Mouse (Mus musculus): ENCODE results near the gene Slc22a6. TPM values are rescaled to one million over a fixed set of nuclear protein-coding genes. Genes with fewer than 3 reads are reported as not detected.

Slc22a6 gene
- total RNA-seq, 1 experiment: not detected

DNA sequence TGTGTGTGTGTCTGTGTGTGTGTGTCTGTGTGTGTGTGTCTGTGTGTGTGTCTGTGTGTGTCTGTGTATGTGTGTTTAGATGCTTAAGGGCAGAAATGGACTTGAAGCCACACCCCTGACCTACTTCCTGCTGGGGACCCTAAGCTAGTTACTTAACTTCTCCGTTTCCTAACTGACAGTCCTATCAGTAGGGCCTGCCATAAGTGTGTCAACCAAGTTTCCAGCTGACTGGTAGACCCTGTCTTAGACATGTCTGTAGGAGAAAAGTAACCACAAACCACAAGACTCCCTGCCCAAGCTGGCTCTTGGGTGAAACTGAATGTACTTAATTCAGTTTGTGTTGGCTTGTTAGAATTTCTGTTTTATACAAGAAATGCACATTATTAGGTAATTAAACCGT lies 25.7 kb upstream of the Slc22a6 start:
- H3K9ac ChIP-seq (ENCODE audit: insufficient read depth, low read depth, low read length, poor library complexity, severe bottlenecking): no peak overlapping the region
- in situ Hi-C loops (cut with MboI; ENCODE audit: low sequenced_read_pairs in 2 of 2, unreplicated experiment in 2 of 2): no loop called here
- no peak for DNase-seq (ENCODE audit: low read depth, low spot score)
- H3K36me3 ChIP-seq (ENCODE audit: control insufficient read depth, insufficient read depth, low read length, poor library complexity, severe bottlenecking): no peaks in the 10 kb centered on the region
- no peak for TF ChIP-seq ZC3H11A (IDR thresholded peaks at IDR 0.05; ENCODE audit: borderline replicate concordance, low read depth, low read length)
- TF ChIP-seq MAFK (IDR thresholded peaks at IDR 0.05; ENCODE audit: insufficient read depth, low read depth, low read length): no peak
- TF ChIP-seq ZNF384 (IDR thresholded peaks at IDR 0.05; ENCODE audit: low read depth, low read length): no peak
- TF ChIP-seq HCFC1 (IDR thresholded peaks at IDR 0.05; ENCODE audit: borderline replicate concordance, insufficient read depth, low read length): no peak
- no peak for TF ChIP-seq CHD2 (IDR thresholded peaks at IDR 0.05; ENCODE audit: low read depth, low read length)
- no peak overlapping the region for H3K27ac ChIP-seq (ENCODE audit: insufficient read depth, low read depth, low read length, poor library complexity, severe bottlenecking)
- H3K4me3 ChIP-seq (ENCODE audit: insufficient read depth in 1 of 2, low read depth in 1 of 2, low read length in 2 of 2, poor library complexity in 1 of 2, severe bottlenecking in 1 of 2): no peak overlapping the region
- no peaks in the 10 kb centered on the region for H3K9me3 ChIP-seq (ENCODE audit: control insufficient read depth, insufficient read depth, low read depth, low read length)
- H3K4me1 ChIP-seq (ENCODE audit: control insufficient read depth in 2 of 2, insufficient read depth in 2 of 2, low read length in 2 of 2, poor library complexity in 1 of 2): no peaks in the 10 kb centered on the region

- H3K4me3 ChIP-seq (ENCODE audit: insufficient read depth in 1 of 2, low read depth in 1 of 2, low read length in 2 of 2, poor library complexity in 1 of 2, severe bottlenecking in 1 of 2): no peak overlapping the region
- no peak for DNase-seq (ENCODE audit: low read depth, low spot score)
- H3K4me1 ChIP-seq (ENCODE audit: control insufficient read depth in 2 of 2, insufficient read depth in 2 of 2, low read length in 2 of 2, poor library complexity in 1 of 2): no peaks in the 10 kb centered on the region
- H3K9me3 ChIP-seq (ENCODE audit: control insufficient read depth, insufficient read depth, low read depth, low read length): no peaks in the 10 kb centered on the region
- no peak overlapping the region for H3K9ac ChIP-seq (ENCODE audit: insufficient read depth, low read depth, low read length, poor library complexity, severe bottlenecking)
- in situ Hi-C loops (cut with MboI; ENCODE audit: low sequenced_read_pairs in 2 of 2, unreplicated experiment in 2 of 2): no loop called here
- TF ChIP-seq ZC3H11A (IDR thresholded peaks at IDR 0.05; ENCODE audit: borderline replicate concordance, low read depth, low read length): no peak
- TF ChIP-seq ZNF384 (IDR thresholded peaks at IDR 0.05; ENCODE audit: low read depth, low read length): no peak
- TF ChIP-seq HCFC1 (IDR thresholded peaks at IDR 0.05; ENCODE audit: borderline replicate concordance, insufficient read depth, low read length): no peak
- TF ChIP-seq MAFK (IDR thresholded peaks at IDR 0.05; ENCODE audit: insufficient read depth, low read depth, low read length): no peak
- no peak for TF ChIP-seq CHD2 (IDR thresholded peaks at IDR 0.05; ENCODE audit: low read depth, low read length)
- no peak overlapping the region for H3K27ac ChIP-seq (ENCODE audit: insufficient read depth, low read depth, low read length, poor library complexity, severe bottlenecking)
- no peaks in the 10 kb centered on the region for H3K36me3 ChIP-seq (ENCODE audit: control insufficient read depth, insufficient read depth, low read length, poor library complexity, severe bottlenecking)
Observed at GRCm38 (mm10) chr19:8592873-8593408, 24.9 kb upstream of the Slc22a6 start.

- H3K9ac ChIP-seq (ENCODE audit: insufficient read depth, low read depth, low read length, poor library complexity, severe bottlenecking): no peak overlapping the region
- in situ Hi-C loops (cut with MboI; ENCODE audit: low sequenced_read_pairs in 2 of 2, unreplicated experiment in 2 of 2): no loop called here
- H3K4me3 ChIP-seq (ENCODE audit: insufficient read depth in 1 of 2, low read depth in 1 of 2, low read length in 2 of 2, poor library complexity in 1 of 2, severe bottlenecking in 1 of 2): no peak overlapping the region
- no peak overlapping the region for H3K27ac ChIP-seq (ENCODE audit: insufficient read depth, low read depth, low read length, poor library complexity, severe bottlenecking)
- H3K36me3 ChIP-seq (ENCODE audit: control insufficient read depth, insufficient read depth, low read length, poor library complexity, severe bottlenecking): no peaks in the 10 kb centered on the region
- no peaks in the 10 kb centered on the region for H3K9me3 ChIP-seq (ENCODE audit: control insufficient read depth, insufficient read depth, low read depth, low read length)
- DNase-seq (ENCODE audit: low read depth, low spot score): no peak
- TF ChIP-seq MAFK (IDR thresholded peaks at IDR 0.05; ENCODE audit: insufficient read depth, low read depth, low read length) (no peak), ZNF384 (IDR thresholded peaks at IDR 0.05; ENCODE audit: low read depth, low read length) (no peak), HCFC1 (IDR thresholded peaks at IDR 0.05; ENCODE audit: borderline replicate concordance, insufficient read depth, low read length) (no peak), ZC3H11A (IDR thresholded peaks at IDR 0.05; ENCODE audit: borderline replicate concordance, low read depth, low read length) (no peak), CHD2 (IDR thresholded peaks at IDR 0.05; ENCODE audit: low read depth, low read length) (no peak)
- H3K4me1 ChIP-seq (ENCODE audit: control insufficient read depth in 2 of 2, insufficient read depth in 2 of 2, low read length in 2 of 2, poor library complexity in 1 of 2): no peaks in the 10 kb centered on the region
Observed at GRCm38 (mm10) chr19:8593833-8594232, 24.0 kb upstream of the Slc22a6 start.

DNA sequence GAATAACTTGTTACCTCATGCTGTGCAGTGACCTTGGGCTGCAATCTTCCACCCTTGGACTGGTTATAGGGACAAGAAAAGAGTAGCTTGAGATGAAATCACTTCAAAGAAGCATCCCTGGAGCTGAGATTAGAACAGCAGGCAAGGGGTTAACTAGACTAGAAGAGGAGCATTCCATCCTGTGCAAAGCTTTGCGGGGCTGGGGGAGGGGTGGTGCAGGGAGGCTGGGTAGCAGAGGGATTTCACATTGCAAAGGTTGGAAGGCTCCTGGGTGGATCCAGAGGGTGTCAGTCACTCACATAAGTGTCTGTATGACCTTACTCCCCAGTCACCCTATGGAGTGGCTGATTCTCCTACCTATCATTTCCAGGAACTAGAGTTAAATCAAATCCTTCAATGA lies 23.3 kb upstream of the Slc22a6 start:
- Histone ChIP-seq H3K9me3 (ENCODE audit: control insufficient read depth, insufficient read depth, low read depth, low read length) (no peaks in the 10 kb centered on the region), H3K27ac (ENCODE audit: insufficient read depth, low read depth, low read length, poor library complexity, severe bottlenecking) (no peak overlapping the region), H3K4me3 (ENCODE audit: insufficient read depth in 1 of 2, low read depth in 1 of 2, low read length in 2 of 2, poor library complexity in 1 of 2, severe bottlenecking in 1 of 2) (no peak overlapping the region), H3K36me3 (ENCODE audit: control insufficient read depth, insufficient read depth, low read length, poor library complexity, severe bottlenecking) (no peaks in the 10 kb centered on the region), H3K4me1 (ENCODE audit: control insufficient read depth in 2 of 2, insufficient read depth in 2 of 2, low read length in 2 of 2, poor library complexity in 1 of 2) (no peaks in the 10 kb centered on the region), H3K9ac (ENCODE audit: insufficient read depth, low read depth, low read length, poor library complexity, severe bottlenecking) (no peak overlapping the region)
- no peak for TF ChIP-seq MAFK (IDR thresholded peaks at IDR 0.05; ENCODE audit: insufficient read depth, low read depth, low read length)
- no peak for TF ChIP-seq ZC3H11A (IDR thresholded peaks at IDR 0.05; ENCODE audit: borderline replicate concordance, low read depth, low read length)
- no peak for TF ChIP-seq CHD2 (IDR thresholded peaks at IDR 0.05; ENCODE audit: low read depth, low read length)
- TF ChIP-seq HCFC1 (IDR thresholded peaks at IDR 0.05; ENCODE audit: borderline replicate concordance, insufficient read depth, low read length): no peak
- no peak for TF ChIP-seq ZNF384 (IDR thresholded peaks at IDR 0.05; ENCODE audit: low read depth, low read length)
- DNase-seq (ENCODE audit: low read depth, low spot score): no peak
- in situ Hi-C loops (cut with MboI; ENCODE audit: low sequenced_read_pairs in 2 of 2, unreplicated experiment in 2 of 2): no loop called here

GRCm38 (mm10) chr19:8597269-8597668 lies 20.6 kb upstream of the Slc22a6 start:
- TF ChIP-seq ZNF384 (IDR thresholded peaks at IDR 0.05; ENCODE audit: low read depth, low read length) (no peak), HCFC1 (IDR thresholded peaks at IDR 0.05; ENCODE audit: borderline replicate concordance, insufficient read depth, low read length) (no peak), MAFK (IDR thresholded peaks at IDR 0.05; ENCODE audit: insufficient read depth, low read depth, low read length) (no peak), ZC3H11A (IDR thresholded peaks at IDR 0.05; ENCODE audit: borderline replicate concordance, low read depth, low read length) (no peak), CHD2 (IDR thresholded peaks at IDR 0.05; ENCODE audit: low read depth, low read length) (no peak)
- no peaks in the 10 kb centered on the region for H3K9me3 ChIP-seq (ENCODE audit: control insufficient read depth, insufficient read depth, low read depth, low read length)
- H3K4me1 ChIP-seq (ENCODE audit: control insufficient read depth in 2 of 2, insufficient read depth in 2 of 2, low read length in 2 of 2, poor library complexity in 1 of 2): no peaks in the 10 kb centered on the region
- H3K36me3 ChIP-seq (ENCODE audit: control insufficient read depth, insufficient read depth, low read length, poor library complexity, severe bottlenecking): no peaks in the 10 kb centered on the region
- in situ Hi-C loops (cut with MboI; ENCODE audit: low sequenced_read_pairs in 2 of 2, unreplicated experiment in 2 of 2): no loop called here
- no peak for DNase-seq (ENCODE audit: low read depth, low spot score)
- no peak overlapping the region for H3K4me3 ChIP-seq (ENCODE audit: insufficient read depth in 1 of 2, low read depth in 1 of 2, low read length in 2 of 2, poor library complexity in 1 of 2, severe bottlenecking in 1 of 2)
- no peak overlapping the region for H3K27ac ChIP-seq (ENCODE audit: insufficient read depth, low read depth, low read length, poor library complexity, severe bottlenecking)
- H3K9ac ChIP-seq (ENCODE audit: insufficient read depth, low read depth, low read length, poor library complexity, severe bottlenecking): no peak overlapping the region
